Comparison of ENCODE assay signal across 19 mouse cellular contexts in the genomic region with DNA sequence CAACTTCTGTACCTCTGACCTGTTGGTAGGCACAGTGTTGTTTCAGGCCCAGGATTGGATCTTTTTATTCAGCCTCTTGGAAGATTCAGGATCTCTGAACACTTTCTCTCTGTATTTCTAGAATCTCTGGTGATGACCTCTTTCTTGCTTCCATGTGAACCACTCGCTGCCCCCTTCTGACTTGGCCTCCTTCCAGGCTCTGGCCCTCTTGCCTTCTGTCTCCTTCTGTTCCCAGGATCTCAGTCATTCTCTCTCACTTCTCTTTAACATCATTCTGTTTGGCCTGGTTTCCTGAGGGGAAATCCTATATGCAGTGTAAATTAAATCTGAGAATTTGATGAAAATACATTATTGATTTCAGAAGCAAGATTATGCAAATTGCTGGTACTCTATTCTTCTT.
DNase-seq lines count a peak whose midpoint lies in the region; TF ChIP-seq lines count a peak whose summit lies in the region.
"Had no signal": no experiment of that assay in that cellular context is flagged by ENCODE, and none has a peak within 500 bp of the region (broad histone marks: within the 10 kb centered on the region; RNA-seq: fewer than 3 reads in every experiment).

No protein-coding gene starts in this region.

- intact Hi-C loops in left cerebral cortex, postnatal 4 days (cut with DNase I), result loop anchor here (10.0 kb wide), 1 partner anchor 389 kb away; no protein-coding TSS in a partner anchor
- intact Hi-C loops in left cerebral cortex, adult 2 months (cut with DNase I), result loop anchor here (5.0 kb wide), 1 partner anchor 387 kb away; no protein-coding TSS in a partner anchor

- TF ChIP-seq CTCF in left cerebral cortex, adult 2 months (IDR thresholded peaks at IDR 0.05), result no peak
- TF ChIP-seq CTCF in brain, embryonic 14.5 days (IDR thresholded peaks at IDR 0.05; ENCODE audit: borderline replicate concordance, extremely low read depth, insufficient read depth, insufficient read length), result no peak

- peak; percentile 76 for DNase-seq in left cerebral cortex, postnatal 4 days
- no peak for DNase-seq in left cerebral cortex, adult 2 months (ENCODE audit: extremely low spot score in 1 of 2, low spot score in 2 of 2)
- peak; percentile 29 for DNase-seq in brain, embryonic 14.5 days (ENCODE audit: low read depth)
- peak; percentile 59 to 67 for DNase-seq in cerebellum, adult 18-20 months
- peak; percentile 89 to 91 for DNase-seq in cerebellum, postnatal 10 days
- DNase-seq in ovary, postnatal 14 days (ENCODE audit: low spot score), result no peak
- no peak for DNase-seq in adrenal gland, adult 8-10 months
- DNase-seq in urinary bladder, postnatal 4 days (ENCODE audit: low spot score in 2 of 2), result no peak
- DNase-seq: adrenal gland, postnatal 25 days; gastrocnemius, postnatal 14 days; heart, postnatal 36 days; kidney, adult 9 months; kidney, postnatal 25 days; lung, postnatal 36 days had no signal

- TF ChIP-seq POLR2A in brain, embryonic 14.5 days (IDR thresholded peaks at IDR 0.05; ENCODE audit: borderline replicate concordance, extremely low read depth, insufficient read depth, insufficient read length, poor library complexity, severe bottlenecking), result no peak

- H3K4me3 ChIP-seq in left cerebral cortex, adult 2 months, result no peak overlapping the region
- H3K4me3 ChIP-seq: heart, embryonic 15.5 days; hindbrain, embryonic 12.5 days; limb, embryonic 13.5 days; midbrain, embryonic 12.5 days; neural tube, embryonic 13.5 days had no signal

- no peak overlapping the region for H3K27ac ChIP-seq in left cerebral cortex, adult 2 months
- H3K27ac ChIP-seq: heart, embryonic 15.5 days; hindbrain, embryonic 12.5 days; limb, embryonic 13.5 days had no signal

Comparison
In these comparisons a context has a peak if more than half of its experiments do, and no peak if none do; other contexts are left out.
1. DNase-seq: peak in left cerebral cortex, postnatal 4 days (single experiment), brain, embryonic 14.5 days (single experiment), cerebellum, adult 18-20 months (2 of 2) and cerebellum, postnatal 10 days (2 of 2); none in left cerebral cortex, adult 2 months (0 of 2), ovary, postnatal 14 days (single experiment), adrenal gland, adult 8-10 months (single experiment) and urinary bladder, postnatal 4 days (0 of 2).